Mouse (Mus musculus) embryonic facial prominence, embryonic 12.5 days (tissue): Measurements from ENCODE around the gene Efcab12. TPM values are rescaled to one million over a fixed set of nuclear protein-coding genes. Genes with fewer than 3 reads are reported as not detected.

Experiments
- ATAC-seq: fragments of 200-750 bp; cut with Nextera tagmentation; 2 replicates; pipeline ENCODE4 v1.8.0; 2017; ENCODE audit not compliant: insufficient number of reproducible peaks, insufficient read depth, low FRiP score, low TSS enrichment
- H3K27ac ChIP-seq: fragments of 300-500 bp; sonication (generic); 2 replicates; pipeline ENCODE4 v1.5.1; 2016; ENCODE audit warnings: mild to moderate bottlenecking
- H3K27me3 ChIP-seq: fragments of 300-500 bp; sonication (generic); 2 replicates; pipeline ENCODE4 v1.6.1; 2016; ENCODE audit warnings: mild to moderate bottlenecking, moderate library complexity
- H3K36me3 ChIP-seq: fragments of 300-500 bp; sonication (generic); 2 replicates; pipeline ENCODE4 v1.6.1; 2016; ENCODE audit warnings: mild to moderate bottlenecking
- H3K4me1 ChIP-seq: fragments of 300-500 bp; sonication (generic); 2 replicates; pipeline ENCODE4 v1.6.1; 2016
- H3K4me2 ChIP-seq: fragments of 300-500 bp; sonication (generic); replicated peaks from 2 replicates; pipeline ENCODE4 v1.6.1; 2016; ENCODE audit warnings: mild to moderate bottlenecking, moderate library complexity
- H3K4me3 ChIP-seq: fragments of 300-500 bp; sonication (generic); 2 replicates; pipeline ENCODE4 v1.5.1; 2016; ENCODE audit warnings: mild to moderate bottlenecking
- H3K9ac ChIP-seq: fragments of 300-500 bp; sonication (generic); 2 replicates; pipeline ENCODE4 v1.6.1; 2016; ENCODE audit warnings: mild to moderate bottlenecking, moderate library complexity
- H3K9me3 ChIP-seq: fragments of 300-500 bp; sonication (generic); 2 replicates; pipeline ENCODE4 v1.6.1; 2016; ENCODE audit warnings: mild to moderate bottlenecking, moderate library complexity
- WGBS: fragments of 180-500 bp; shearing (Covaris S2); methylation state at CpG from one replicate; pipeline ENCODE4 v1.1.7; 2016; 5-methylcytosine and 5-hydroxymethylcytosine counted together
- polyA plus RNA-seq: library from polyadenylated mRNA; unstranded; fragments of >200 nt; fragmentation: Nextera tagmentation; extraction: Ambion mirVana; gene quantifications from 2 replicates; pipeline ENCODE4 v1.2.1, GENCODE M21; 2016

Gene Efcab12
- polyA plus RNA-seq, 1 experiment from 2014 or later, result 1.00 TPM

GRCm38 (mm10) chr6:115808196-115808487 is 30.1 kb downstream of the Efcab12 start:
- no peak for ATAC-seq
- H3K27ac ChIP-seq, result peak overlapping the region; percentile 98
- H3K4me1 ChIP-seq, result peaks cover 18% of the 10 kb centered on the region
- H3K4me3 ChIP-seq, result peak overlapping the region; percentile 99
- H3K9me3 ChIP-seq, result no peaks in the 10 kb centered on the region
- no peaks in the 10 kb centered on the region for H3K27me3 ChIP-seq
- peak overlapping the region; percentile 99 for H3K9ac ChIP-seq
- under 1% methylated on average over 22 of the region's 22 CpGs for WGBS
- H3K36me3 ChIP-seq, result peaks cover 41% of the 10 kb centered on the region
- peak overlapping the region; percentile 93 for H3K4me2 ChIP-seq

- 5% methylated on average over 15 of the region's 15 CpGs for WGBS
- no peak for ATAC-seq
- peak overlapping the region; percentile 99 for H3K4me3 ChIP-seq
- peak overlapping the region; percentile 93 for H3K4me2 ChIP-seq
- H3K9me3 ChIP-seq, result no peaks in the 10 kb centered on the region
- peaks cover 45% of the 10 kb centered on the region for H3K36me3 ChIP-seq
- H3K27me3 ChIP-seq, result no peaks in the 10 kb centered on the region
- H3K4me1 ChIP-seq, result peaks cover 18% of the 10 kb centered on the region
- peak overlapping the region; percentile 98 for H3K27ac ChIP-seq
- H3K9ac ChIP-seq, result peak overlapping the region; percentile 99
Measured at GRCm38 (mm10) chr6:115807464-115808195, 30.6 kb downstream of the Efcab12 start.

- H3K4me1 ChIP-seq, result peaks cover 18% of the 10 kb centered on the region
- no peak overlapping the region for H3K9ac ChIP-seq
- whole genome bisulfite sequencing, result 67% methylated on average over 10 of the region's 10 CpGs
- H3K27me3 ChIP-seq, result no peaks in the 10 kb centered on the region
- H3K4me2 ChIP-seq, result no peak overlapping the region
- ATAC-seq, result no peak
- H3K27ac ChIP-seq, result no peak overlapping the region
- no peak overlapping the region for H3K4me3 ChIP-seq
- peaks cover 73% of the 10 kb centered on the region for H3K36me3 ChIP-seq
- H3K9me3 ChIP-seq, result no peaks in the 10 kb centered on the region
Measured at GRCm38 (mm10) chr6:115804432-115805192, 33.6 kb downstream of the Efcab12 start.

- ATAC-seq, result no peak
- no peaks in the 10 kb centered on the region for H3K9me3 ChIP-seq
- 41% methylated on average over 16 of the region's 16 CpGs for WGBS
- H3K36me3 ChIP-seq, result peaks cover 82% of the 10 kb centered on the region
- no peak overlapping the region for H3K9ac ChIP-seq
- H3K27me3 ChIP-seq, result no peaks in the 10 kb centered on the region
- no peak overlapping the region for H3K4me2 ChIP-seq
- no peak overlapping the region for H3K27ac ChIP-seq
- H3K4me1 ChIP-seq, result peaks cover 18% of the 10 kb centered on the region
- H3K4me3 ChIP-seq, result no peak overlapping the region
Measured at GRCm38 (mm10) chr6:115803541-115804382, 34.5 kb downstream of the Efcab12 start.

- Histone ChIP-seq H3K4me1 (peaks cover 11% of the 10 kb centered on the region), H3K36me3 (peaks cover 92% of the 10 kb centered on the region), H3K27ac (no peak overlapping the region), H3K27me3 (no peaks in the 10 kb centered on the region), H3K9me3 (no peaks in the 10 kb centered on the region), H3K4me3 (no peak overlapping the region), H3K9ac (no peak overlapping the region), H3K4me2 (no peak overlapping the region)
- ATAC-seq, result no peak
- 89% methylated on average over 3 of the region's 3 CpGs for WGBS
Measured at GRCm38 (mm10) chr6:115801811-115802210, 36.4 kb downstream of the Efcab12 start.

GRCm38 (mm10) chr6:115792691-115793215 is 45.5 kb downstream of the Efcab12 start:
- no peak overlapping the region for H3K9ac ChIP-seq
- H3K27ac ChIP-seq, result no peak overlapping the region; the same call in 1 of the 2 replicates
- H3K36me3 ChIP-seq, result peaks cover 98% of the 10 kb centered on the region
- H3K4me1 ChIP-seq, result no peaks in the 10 kb centered on the region
- WGBS, result 90% methylated on average over 21 of the region's 21 CpGs
- no peak for ATAC-seq
- H3K4me3 ChIP-seq, result no peak overlapping the region
- H3K9me3 ChIP-seq, result no peaks in the 10 kb centered on the region
- no peak overlapping the region for H3K4me2 ChIP-seq
- no peaks in the 10 kb centered on the region for H3K27me3 ChIP-seq

- Histone ChIP-seq H3K4me1 (no peaks in the 10 kb centered on the region), H3K36me3 (peaks cover 98% of the 10 kb centered on the region), H3K27me3 (no peaks in the 10 kb centered on the region), H3K9ac (no peak overlapping the region), H3K9me3 (no peaks in the 10 kb centered on the region), H3K27ac (no peak overlapping the region), H3K4me2 (no peak overlapping the region), H3K4me3 (no peak overlapping the region)
- 89% methylated on average over 34 of the region's 34 CpGs for WGBS
- ATAC-seq, result peak; percentile 57; the same call in 1 of the 2 replicates
Measured at GRCm38 (mm10) chr6:115791842-115792686, 46.1 kb downstream of the Efcab12 start.

GRCm38 (mm10) chr6:115791016-115791415 is 47.2 kb downstream of the Efcab12 start:
- H3K4me3 ChIP-seq, result no peak overlapping the region
- peaks cover 98% of the 10 kb centered on the region for H3K36me3 ChIP-seq
- H3K4me1 ChIP-seq, result no peaks in the 10 kb centered on the region
- H3K27me3 ChIP-seq, result no peaks in the 10 kb centered on the region
- no peaks in the 10 kb centered on the region for H3K9me3 ChIP-seq
- 90% methylated on average over 10 of the region's 10 CpGs for WGBS
- H3K27ac ChIP-seq, result no peak overlapping the region
- no peak overlapping the region for H3K4me2 ChIP-seq
- no peak overlapping the region for H3K9ac ChIP-seq
- no peak for ATAC-seq

GRCm38 (mm10) chr6:115782781-115783180 is 55.4 kb downstream of the Efcab12 start:
- Histone ChIP-seq H3K27me3 (no peaks in the 10 kb centered on the region), H3K4me1 (no peaks in the 10 kb centered on the region), H3K36me3 (peaks cover 93% of the 10 kb centered on the region), H3K4me2 (no peak overlapping the region), H3K9me3 (no peaks in the 10 kb centered on the region), H3K9ac (no peak overlapping the region), H3K27ac (no peak overlapping the region), H3K4me3 (no peak overlapping the region)
- WGBS, result 91% methylated on average over 3 of the region's 3 CpGs
- ATAC-seq, result no peak

GRCm38 (mm10) chr6:115776363-115776762 is 61.8 kb downstream of the Efcab12 start:
- ATAC-seq, result no peak
- peak overlapping the region; percentile 86 for H3K4me3 ChIP-seq
- no peaks in the 10 kb centered on the region for H3K9me3 ChIP-seq
- no peaks in the 10 kb centered on the region for H3K27me3 ChIP-seq
- H3K36me3 ChIP-seq, result peaks cover 29% of the 10 kb centered on the region
- no peak overlapping the region for H3K27ac ChIP-seq
- 55% methylated on average over 9 of the region's 9 CpGs for WGBS
- H3K9ac ChIP-seq, result peak overlapping the region; percentile 11; the same call in 1 of the 2 replicates
- H3K4me1 ChIP-seq, result peaks cover 24% of the 10 kb centered on the region
- H3K4me2 ChIP-seq, result peak overlapping the region; percentile 92

- Histone ChIP-seq H3K4me2 (peak overlapping the region; percentile 92), H3K9me3 (no peaks in the 10 kb centered on the region), H3K4me1 (peaks cover 24% of the 10 kb centered on the region), H3K4me3 (peak overlapping the region; percentile 86), H3K27me3 (no peaks in the 10 kb centered on the region), H3K27ac (peak overlapping the region; percentile 88), H3K36me3 (peaks cover 24% of the 10 kb centered on the region), H3K9ac (peak overlapping the region; percentile 83)
- ATAC-seq, result no peak
- WGBS, result 40% methylated on average over 3 of the region's 3 CpGs
Measured at GRCm38 (mm10) chr6:115775838-115776237, 62.4 kb downstream of the Efcab12 start.
